Mouse (Mus musculus): ENCODE results near the gene Csf2rb2. TPM values are rescaled to one million over a fixed set of nuclear protein-coding genes. Genes with fewer than 3 reads are reported as not detected.
"Not testable (repeated sequence)": the region's sequence is repeated elsewhere in the genome, so short reads cannot be mapped to it uniquely, and the experiment has no call there.

Csf2rb2 gene
- polyA plus RNA-seq (2015; fragmentation: Nextera tagmentation; extraction: Ambion mirVana), result 0.42 and 0.90 TPM in 2 replicates

GRCm38 (mm10) chr15:78305341-78305933 is at the start of gene Csf2rb2:
Csf2rb2 (minus strand) TSS chr15:78305721.
- Histone ChIP-seq H3K4me2 (ENCODE audit: low read depth, low read length) (no peak within 1 kb of the TSS), H3K27me3 (ENCODE audit: control insufficient read depth, insufficient read depth, low read length) (no peaks in the 10 kb centered on the region), H3K36me3 (ENCODE audit: control insufficient read depth, insufficient read depth, low read length) (no peaks in the 10 kb centered on the region), H3K9ac (ENCODE audit: low read length) (no peak within 1 kb of the TSS; the same call in 1 of the 2 replicates), H3K4me1 (ENCODE audit: control insufficient read depth, insufficient read depth, low read length) (no peaks in the 10 kb centered on the region), H3K9me3 (replicated peaks; ENCODE audit: control insufficient read depth, low read length) (no peaks in the 10 kb centered on the region), H3K27ac (ENCODE audit: low read length) (no peak within 1 kb of the TSS), H3K4me3 (replicated peaks; ENCODE audit: low read length) (no peak within 1 kb of the TSS)
- ATAC-seq (ENCODE audit: insufficient read depth, low FRiP score), result no peak
- WGBS, result 76% methylated on average over 10 of the region's 10 CpGs

DNA sequence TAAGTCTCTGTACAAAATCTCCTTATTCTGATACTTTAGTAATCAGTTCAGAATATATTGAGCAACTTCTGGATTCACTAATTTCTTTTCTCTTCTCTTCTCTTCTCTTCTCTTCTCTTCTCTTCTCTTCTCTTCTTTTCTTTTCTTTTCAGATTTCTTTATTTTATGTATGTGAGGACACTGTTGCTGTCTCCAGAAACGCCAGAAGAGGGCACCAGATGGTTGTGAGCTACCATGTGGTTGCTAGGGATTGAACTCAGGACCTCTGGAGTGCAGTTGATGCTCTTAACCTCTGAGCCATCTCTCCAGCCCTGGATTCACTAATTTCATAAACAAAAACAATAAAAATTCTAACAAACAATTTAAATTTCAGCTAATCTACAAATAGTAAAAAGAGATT is 49.4 kb upstream of the Csf2rb2 start:
- H3K9ac ChIP-seq (ENCODE audit: low read length), result no peak overlapping the region
- H3K9me3 ChIP-seq (replicated peaks; ENCODE audit: control insufficient read depth, low read length), result no peaks in the 10 kb centered on the region
- H3K4me1 ChIP-seq (ENCODE audit: control insufficient read depth, insufficient read depth, low read length), result no peaks in the 10 kb centered on the region
- H3K4me3 ChIP-seq (replicated peaks; ENCODE audit: low read length), result no peak overlapping the region
- no peak overlapping the region for H3K4me2 ChIP-seq (ENCODE audit: low read depth, low read length)
- 0% methylated on average over 1 of the region's 1 CpGs for WGBS
- H3K27me3 ChIP-seq (ENCODE audit: control insufficient read depth, insufficient read depth, low read length), result no peaks in the 10 kb centered on the region
- ATAC-seq (ENCODE audit: insufficient read depth, low FRiP score), result no peak
- H3K36me3 ChIP-seq (ENCODE audit: control insufficient read depth, insufficient read depth, low read length), result no peaks in the 10 kb centered on the region
- no peak overlapping the region for H3K27ac ChIP-seq (ENCODE audit: low read length)

DNA sequence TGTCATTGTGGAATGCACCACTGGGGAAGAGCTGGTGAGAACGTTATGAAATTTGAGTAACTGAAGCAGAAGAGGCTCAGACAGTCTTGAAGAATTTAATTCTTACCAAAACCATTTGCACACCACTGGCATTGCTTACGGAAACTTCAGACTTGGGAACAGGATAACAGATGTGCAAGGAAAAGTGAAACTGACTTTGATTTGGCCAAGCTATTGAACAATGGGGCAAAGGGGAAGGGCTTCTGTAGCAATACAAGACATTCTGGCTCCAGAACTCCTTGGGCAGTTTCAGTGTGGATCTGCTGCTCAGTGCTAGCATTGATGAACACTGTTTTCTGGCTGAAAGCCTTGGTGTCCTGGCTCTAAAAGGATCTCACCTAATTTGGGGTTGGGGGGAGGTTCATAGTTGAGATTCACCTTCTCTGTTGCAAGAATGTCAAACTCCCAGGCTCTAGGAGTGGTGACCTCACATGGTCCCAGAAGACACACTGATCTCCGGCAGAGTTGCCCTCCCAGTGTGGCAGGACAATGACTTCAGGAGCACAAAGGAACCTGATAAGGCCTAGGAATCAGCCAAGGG is 46.2 kb upstream of the Csf2rb2 start:
- Histone ChIP-seq H3K4me3 (replicated peaks; ENCODE audit: low read length) (no peak overlapping the region), H3K9me3 (replicated peaks; ENCODE audit: control insufficient read depth, low read length) (no peaks in the 10 kb centered on the region), H3K36me3 (ENCODE audit: control insufficient read depth, insufficient read depth, low read length) (no peaks in the 10 kb centered on the region), H3K9ac (ENCODE audit: low read length) (no peak overlapping the region), H3K4me1 (ENCODE audit: control insufficient read depth, insufficient read depth, low read length) (no peaks in the 10 kb centered on the region), H3K27ac (ENCODE audit: low read length) (no peak overlapping the region), H3K4me2 (ENCODE audit: low read depth, low read length) (no peak overlapping the region), H3K27me3 (ENCODE audit: control insufficient read depth, insufficient read depth, low read length) (no peaks in the 10 kb centered on the region)
- WGBS, result 48% methylated on average over 3 of the region's 3 CpGs
- ATAC-seq (ENCODE audit: insufficient read depth, low FRiP score), result no peak

DNA sequence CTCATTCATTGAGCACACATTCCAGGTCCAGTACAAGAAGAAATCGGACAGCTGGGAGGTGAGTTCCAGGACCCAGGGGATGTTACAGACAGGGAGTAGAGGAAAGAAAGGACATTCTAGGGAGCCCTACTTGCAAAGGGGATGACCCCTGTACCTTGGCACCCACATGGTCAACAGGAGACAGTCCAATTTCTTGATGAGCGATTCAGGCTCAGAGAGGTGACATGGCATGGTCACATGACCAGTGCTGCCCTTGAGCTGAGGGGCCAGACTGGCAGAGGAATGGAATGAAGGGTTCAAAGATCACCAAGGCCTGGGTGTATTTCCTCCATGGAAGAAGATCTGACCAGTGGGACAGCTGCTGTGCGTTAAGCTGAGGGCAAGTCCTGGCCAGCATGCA is 39.0 kb upstream of the Csf2rb2 start:
- ATAC-seq (ENCODE audit: insufficient read depth, low FRiP score), result no peak
- Histone ChIP-seq H3K4me1 (ENCODE audit: control insufficient read depth, insufficient read depth, low read length) (no peaks in the 10 kb centered on the region), H3K9ac (ENCODE audit: low read length) (no peak overlapping the region), H3K9me3 (replicated peaks; ENCODE audit: control insufficient read depth, low read length) (no peaks in the 10 kb centered on the region), H3K4me3 (replicated peaks; ENCODE audit: low read length) (no peak overlapping the region), H3K27ac (ENCODE audit: low read length) (no peak overlapping the region), H3K36me3 (ENCODE audit: control insufficient read depth, insufficient read depth, low read length) (no peaks in the 10 kb centered on the region), H3K4me2 (ENCODE audit: low read depth, low read length) (no peak overlapping the region), H3K27me3 (ENCODE audit: control insufficient read depth, insufficient read depth, low read length) (no peaks in the 10 kb centered on the region)
- WGBS, result 91% methylated on average over 3 of the region's 3 CpGs

- no peaks in the 10 kb centered on the region for H3K9me3 ChIP-seq (replicated peaks; ENCODE audit: control insufficient read depth, low read length)
- WGBS, result 6% methylated on average over 1 of the region's 1 CpGs
- no peaks in the 10 kb centered on the region for H3K4me1 ChIP-seq (ENCODE audit: control insufficient read depth, insufficient read depth, low read length)
- no peaks in the 10 kb centered on the region for H3K36me3 ChIP-seq (ENCODE audit: control insufficient read depth, insufficient read depth, low read length)
- H3K27ac ChIP-seq (ENCODE audit: low read length), result no peak overlapping the region
- H3K9ac ChIP-seq (ENCODE audit: low read length), result no peak overlapping the region
- no peaks in the 10 kb centered on the region for H3K27me3 ChIP-seq (ENCODE audit: control insufficient read depth, insufficient read depth, low read length)
- H3K4me3 ChIP-seq (replicated peaks; ENCODE audit: low read length), result no peak overlapping the region
- H3K4me2 ChIP-seq (ENCODE audit: low read depth, low read length), result no peak overlapping the region
- no peak for ATAC-seq (ENCODE audit: insufficient read depth, low FRiP score)
These were observed 38.2 kb upstream of the Csf2rb2 start for GRCm38 (mm10) chr15:78343683-78344082.

DNA sequence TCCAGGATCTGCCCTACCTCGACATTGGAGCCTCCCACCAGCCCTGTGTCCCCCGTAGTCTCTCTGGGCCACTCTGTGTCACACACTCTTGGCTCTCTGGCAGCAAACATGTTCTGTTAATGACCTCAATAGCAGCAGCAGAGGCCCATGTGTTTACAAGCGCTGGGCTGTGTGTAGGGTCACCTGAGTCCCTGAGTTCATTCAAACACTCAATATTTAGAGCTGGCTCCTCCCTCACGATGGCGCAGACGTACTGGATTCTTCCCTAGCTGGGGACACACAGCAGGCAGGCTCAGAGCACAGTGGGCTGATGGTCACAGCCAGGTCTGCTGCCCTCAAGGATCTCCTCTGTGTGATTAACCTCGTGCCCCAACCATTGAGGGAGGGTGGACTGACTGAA is 35.4 kb upstream of the Csf2rb2 start:
- 54% methylated on average over 6 of the region's 7 CpGs for WGBS
- not testable (repeated sequence) for H3K27ac ChIP-seq (ENCODE audit: low read length); ATAC-seq (ENCODE audit: insufficient read depth, low FRiP score); H3K36me3 ChIP-seq (ENCODE audit: control insufficient read depth, insufficient read depth, low read length); H3K4me3 ChIP-seq (replicated peaks; ENCODE audit: low read length); H3K9ac ChIP-seq (ENCODE audit: low read length); H3K9me3 ChIP-seq (replicated peaks; ENCODE audit: control insufficient read depth, low read length); H3K27me3 ChIP-seq (ENCODE audit: control insufficient read depth, insufficient read depth, low read length); H3K4me1 ChIP-seq (ENCODE audit: control insufficient read depth, insufficient read depth, low read length); H3K4me2 ChIP-seq (ENCODE audit: low read depth, low read length)

- not testable (repeated sequence) for ATAC-seq (ENCODE audit: insufficient read depth, low FRiP score); H3K4me2 ChIP-seq (ENCODE audit: low read depth, low read length); H3K27ac ChIP-seq (ENCODE audit: low read length); H3K36me3 ChIP-seq (ENCODE audit: control insufficient read depth, insufficient read depth, low read length); H3K9ac ChIP-seq (ENCODE audit: low read length); H3K4me1 ChIP-seq (ENCODE audit: control insufficient read depth, insufficient read depth, low read length); H3K27me3 ChIP-seq (ENCODE audit: control insufficient read depth, insufficient read depth, low read length); H3K9me3 ChIP-seq (replicated peaks; ENCODE audit: control insufficient read depth, low read length); H3K4me3 ChIP-seq (replicated peaks; ENCODE audit: low read length)
- WGBS, result 33% methylated on average over 7 of the region's 7 CpGs
These were observed 34.3 kb upstream of the Csf2rb2 start for GRCm38 (mm10) chr15:78339627-78340423.

- Histone ChIP-seq H3K27me3 (ENCODE audit: control insufficient read depth, insufficient read depth, low read length) (no peaks in the 10 kb centered on the region), H3K4me2 (ENCODE audit: low read depth, low read length) (no peak overlapping the region), H3K36me3 (ENCODE audit: control insufficient read depth, insufficient read depth, low read length) (no peaks in the 10 kb centered on the region), H3K9ac (ENCODE audit: low read length) (no peak overlapping the region), H3K4me1 (ENCODE audit: control insufficient read depth, insufficient read depth, low read length) (no peaks in the 10 kb centered on the region), H3K9me3 (replicated peaks; ENCODE audit: control insufficient read depth, low read length) (no peaks in the 10 kb centered on the region), H3K27ac (ENCODE audit: low read length) (no peak overlapping the region), H3K4me3 (replicated peaks; ENCODE audit: low read length) (no peak overlapping the region)
- no peak for ATAC-seq (ENCODE audit: insufficient read depth, low FRiP score)
- WGBS, result 72% methylated on average over 3 of the region's 3 CpGs
These were observed 28.9 kb upstream of the Csf2rb2 start for GRCm38 (mm10) chr15:78334380-78334779.

DNA sequence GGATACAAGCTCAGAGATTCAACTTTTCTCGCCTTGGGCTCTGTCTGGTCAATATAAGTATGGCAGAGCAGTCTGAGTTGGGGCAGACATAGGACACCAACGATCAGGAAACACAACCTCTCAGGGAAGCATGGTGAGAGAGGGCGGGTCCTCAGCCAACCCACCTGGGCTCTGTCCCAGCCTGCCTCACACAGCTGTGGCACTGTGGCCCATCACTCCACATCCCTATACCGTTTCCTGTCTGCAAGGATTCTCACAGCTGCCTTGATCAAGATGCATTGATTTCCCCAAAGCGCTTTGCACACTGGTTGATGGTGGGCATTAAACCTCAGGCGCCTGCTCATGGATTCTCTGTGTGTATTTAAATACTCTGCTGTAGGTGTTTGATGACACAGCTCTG is 27.5 kb upstream of the Csf2rb2 start:
- Histone ChIP-seq H3K27ac (ENCODE audit: low read length) (no peak overlapping the region), H3K27me3 (ENCODE audit: control insufficient read depth, insufficient read depth, low read length) (no peaks in the 10 kb centered on the region), H3K36me3 (ENCODE audit: control insufficient read depth, insufficient read depth, low read length) (no peaks in the 10 kb centered on the region), H3K4me3 (replicated peaks; ENCODE audit: low read length) (no peak overlapping the region), H3K9me3 (replicated peaks; ENCODE audit: control insufficient read depth, low read length) (no peaks in the 10 kb centered on the region), H3K9ac (ENCODE audit: low read length) (no peak overlapping the region), H3K4me1 (ENCODE audit: control insufficient read depth, insufficient read depth, low read length) (no peaks in the 10 kb centered on the region), H3K4me2 (ENCODE audit: low read depth, low read length) (no peak overlapping the region)
- 62% methylated on average over 6 of the region's 6 CpGs for WGBS
- ATAC-seq (ENCODE audit: insufficient read depth, low FRiP score), result no peak

Data from stomach, embryonic 16.5 days (tissue).